Mouse (Mus musculus) macrophage (primary cell): Measurements from ENCODE around the gene Tbcd. TPM values are rescaled to one million over a fixed set of nuclear protein-coding genes. Genes with fewer than 3 reads are reported as not detected.

ENCODE experiments used
- H3K27ac ChIP-seq: fragments of 350-480 bp; formaldehyde crosslinking; 2 replicates; pipeline ENCODE4 v1.9.0; 2021
- H3K36me3 ChIP-seq: fragments of 350-480 bp; formaldehyde crosslinking; 2 replicates; pipeline ENCODE4 v1.9.0; 2021; ENCODE audit errors: inconsistent target
- H3K4me3 ChIP-seq: fragments of 350-480 bp; formaldehyde crosslinking; 2 replicates; pipeline ENCODE4 v1.9.0; 2021; ENCODE audit errors: inconsistent target
- H3K79me2 ChIP-seq: fragments of 350-480 bp; formaldehyde crosslinking; 2 replicates; pipeline ENCODE4 v1.9.0; 2021; ENCODE audit errors: inconsistent target
- WGBS: methylation state at CpG from one replicate; pipeline ENCODE4 v1.1.7; 2026; ENCODE audit warnings: inconsistent platforms; ENCODE audit not compliant: missing documents; 5-methylcytosine and 5-hydroxymethylcytosine counted together
- polyA plus RNA-seq: library from polyadenylated mRNA; stranded (reverse); fragments of 250-400 nt; gene quantifications from 3 replicates; pipeline ENCODE4 v1.2.4, GENCODE M21; 2018; ENCODE audit warnings: inconsistent platforms
- total RNA-seq, 78 experiments: library from RNA; depleted of rRNA; stranded (reverse); fragments of 250-400 nt; gene quantifications; 1 replicate in 9 of 78; 2 replicates in 24 of 78; 3 replicates in 43 of 78; 4 replicates in 2 of 78; pipeline ENCODE4 v1.2.4; 2018; ENCODE audit warnings: inconsistent platforms in 56 of 78

Gene Tbcd
- total RNA-seq (2018; cell fraction: chromatin; rRNA removed): 100 to 1,000 TPM in 2 of 26 experiments, 10 to 100 TPM in 24; 24.2 to 116 (median 73.8) TPM
- 10 to 100 TPM; 25.8 to 40.2 (median 33.6) TPM for total RNA-seq (2018; cell fraction: cytosol; rRNA removed)
- 10 to 100 TPM; 19.6 to 66.4 (median 42.6) TPM for total RNA-seq (2018; cell fraction: nucleus; rRNA removed)
- polyA plus RNA-seq: 32.9 to 38.6 TPM (median 36.1 TPM) in 3 replicates

DNA sequence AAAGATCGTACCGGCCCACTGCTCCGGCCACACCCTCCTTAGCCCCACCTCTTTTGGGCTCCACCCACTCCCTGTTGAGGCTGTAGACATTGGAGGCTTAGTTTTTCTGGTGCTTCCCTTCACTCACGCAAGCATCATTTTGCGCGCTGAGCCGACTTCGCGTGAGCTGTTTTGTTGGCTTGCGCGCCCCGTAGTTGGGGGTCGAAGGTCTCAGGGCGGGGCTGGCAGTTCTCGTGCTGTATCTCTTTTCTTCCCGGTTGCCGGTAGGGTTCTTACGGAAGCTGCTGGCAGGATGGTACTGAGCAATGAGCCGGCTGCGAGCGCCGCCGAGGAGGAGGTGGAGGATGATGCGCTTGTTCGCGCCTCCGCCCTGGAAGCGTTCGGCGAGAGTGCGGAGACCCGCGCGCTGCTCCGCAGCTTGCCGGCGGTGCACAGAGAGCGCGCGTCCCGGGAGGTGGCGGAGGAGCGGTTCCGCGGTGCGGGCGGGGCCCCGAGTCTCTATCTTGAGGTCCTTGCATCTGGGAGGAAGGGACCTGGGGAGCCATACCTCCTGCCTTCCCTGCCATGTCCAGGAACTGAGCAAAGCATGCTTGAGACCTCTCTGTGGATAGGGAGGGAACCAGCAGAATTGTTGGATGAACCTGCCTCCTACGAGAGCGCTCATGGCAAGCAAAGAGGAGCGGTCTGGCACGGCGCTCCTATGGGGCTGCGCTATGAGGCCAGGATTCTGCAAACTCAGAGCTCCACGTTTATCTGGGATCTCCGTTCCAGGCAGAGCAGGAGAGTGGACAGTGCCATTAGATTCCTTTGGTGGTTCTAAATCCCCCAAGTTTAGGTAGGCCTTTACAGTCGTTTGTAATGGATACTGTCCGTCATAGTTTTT is at the start of gene Tbcd:
Tbcd (plus strand) TSS at position 197 of the 883 bp plus-strand sequence.
- Histone ChIP-seq H3K4me3 (peak within 1 kb of the TSS; percentile 80), H3K27ac (no peak within 1 kb of the TSS), H3K79me2 (peaks cover 22% of the 10 kb centered on the region; the same call in 1 of the 2 replicates), H3K36me3 (peaks cover 6% of the 10 kb centered on the region; the same call in 1 of the 2 replicates)
- 1% methylated on average over 58 of the region's 58 CpGs for WGBS

DNA sequence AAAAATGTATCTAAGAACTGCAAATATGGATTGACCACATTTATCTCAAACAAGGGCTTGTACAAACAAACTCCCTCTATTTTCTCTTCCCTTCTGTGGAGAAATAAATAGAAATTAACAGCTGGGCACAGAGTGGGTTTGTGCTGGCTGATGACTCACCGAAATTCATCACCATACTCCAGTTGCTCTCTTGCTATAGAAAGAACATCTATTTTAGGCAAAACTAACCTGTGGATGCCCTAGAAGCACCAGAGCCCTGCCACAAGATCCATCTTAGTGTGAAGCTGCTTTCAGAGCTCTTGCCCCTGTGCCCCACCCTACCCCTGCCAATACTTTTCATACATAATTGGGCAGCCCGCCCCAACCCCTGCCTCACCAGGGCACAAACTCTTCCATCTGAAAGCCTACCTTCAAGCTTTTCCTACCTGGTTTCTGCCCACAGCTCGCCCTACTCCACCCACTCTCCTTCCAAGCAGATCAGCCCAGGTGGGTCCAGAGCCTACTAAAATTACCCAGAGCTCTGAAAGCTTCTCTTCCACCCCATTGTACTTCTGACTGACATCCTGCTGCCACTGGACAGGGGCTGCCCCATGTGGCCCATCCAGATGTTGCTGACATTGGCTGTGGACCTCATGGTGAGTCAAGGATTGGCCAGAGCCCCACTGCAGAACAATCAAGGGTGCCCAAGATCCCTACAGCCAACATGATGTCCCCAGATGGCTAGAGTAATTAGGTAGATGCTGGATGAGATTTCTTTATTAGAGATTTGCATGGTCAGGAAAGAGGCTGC is 44.2 kb upstream of the Tbcd start:
- Histone ChIP-seq H3K27ac (no peak overlapping the region), H3K79me2 (no peaks in the 10 kb centered on the region), H3K4me3 (no peak overlapping the region), H3K36me3 (no peaks in the 10 kb centered on the region)
- WGBS: 79% methylated on average over 3 of the region's 3 CpGs

DNA sequence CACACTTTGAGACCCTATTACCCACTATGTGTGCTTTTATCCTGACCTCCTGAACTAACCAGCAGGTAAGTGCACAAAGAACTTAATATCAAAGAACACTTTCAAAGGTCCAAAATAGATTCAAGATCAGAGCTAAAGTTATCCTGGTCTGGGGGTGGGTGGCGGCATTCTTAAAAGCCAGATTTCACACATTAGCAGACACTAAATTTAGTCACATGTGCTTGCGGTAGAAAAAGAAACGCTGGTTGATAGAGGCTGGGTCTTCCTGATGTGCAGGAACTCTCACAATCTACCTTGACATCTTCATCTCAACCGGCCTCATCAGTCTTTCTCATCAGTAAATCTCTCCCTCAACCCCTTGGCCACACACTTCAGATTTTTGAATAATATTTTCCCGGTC is 37.0 kb upstream of the Tbcd start:
- Histone ChIP-seq H3K79me2 (no peaks in the 10 kb centered on the region), H3K36me3 (no peaks in the 10 kb centered on the region), H3K27ac (no peak overlapping the region), H3K4me3 (no peak overlapping the region)
- WGBS: 90% methylated on average over 5 of the region's 5 CpGs

DNA sequence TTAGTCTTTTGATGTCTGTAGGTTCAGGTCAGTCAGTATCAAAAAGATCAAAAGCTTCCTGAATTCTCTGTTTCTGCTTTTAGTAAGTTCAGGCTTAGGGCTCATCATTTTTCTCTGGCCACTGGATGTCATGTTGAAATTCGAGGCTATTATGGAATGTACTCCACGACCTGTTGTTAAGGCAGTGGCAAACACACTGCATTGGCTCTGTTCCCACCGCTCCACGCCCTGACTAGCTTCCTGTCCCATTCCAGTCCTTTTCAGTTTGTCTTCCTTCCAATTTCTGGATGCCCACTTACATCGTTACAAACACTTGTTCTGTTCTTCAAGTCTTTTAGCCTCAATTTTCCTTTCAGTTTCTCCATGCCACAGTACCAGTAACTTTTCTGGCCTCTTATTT is 36.4 kb upstream of the Tbcd start:
- no peak overlapping the region for H3K27ac ChIP-seq
- no peak overlapping the region for H3K4me3 ChIP-seq
- H3K79me2 ChIP-seq: no peaks in the 10 kb centered on the region
- WGBS: 63% methylated on average over 5 of the region's 5 CpGs
- no peaks in the 10 kb centered on the region for H3K36me3 ChIP-seq

DNA sequence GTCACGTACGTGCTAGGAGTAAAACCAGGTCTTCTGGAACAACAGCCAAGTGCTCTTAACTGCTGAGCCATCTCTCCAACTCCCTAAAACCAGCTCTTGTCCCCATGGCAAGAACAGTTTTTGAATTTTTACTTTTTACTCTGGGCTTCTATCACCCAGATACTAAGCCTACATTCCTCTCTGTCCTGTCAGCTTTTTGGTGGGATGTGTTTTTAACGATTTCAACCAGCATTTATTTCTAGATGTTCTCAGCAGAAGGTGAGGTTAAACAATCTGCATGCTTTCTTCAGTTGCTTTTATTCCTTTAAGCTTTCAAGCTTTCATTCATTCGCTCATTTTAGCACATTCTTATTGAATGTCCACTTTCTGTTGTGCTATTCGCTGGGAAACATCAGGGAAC is 33.8 kb upstream of the Tbcd start:
- WGBS: 93% methylated on average over 5 of the region's 5 CpGs
- Histone ChIP-seq H3K36me3 (no peaks in the 10 kb centered on the region), H3K27ac (no peak overlapping the region), H3K79me2 (no peaks in the 10 kb centered on the region), H3K4me3 (no peak overlapping the region)

DNA sequence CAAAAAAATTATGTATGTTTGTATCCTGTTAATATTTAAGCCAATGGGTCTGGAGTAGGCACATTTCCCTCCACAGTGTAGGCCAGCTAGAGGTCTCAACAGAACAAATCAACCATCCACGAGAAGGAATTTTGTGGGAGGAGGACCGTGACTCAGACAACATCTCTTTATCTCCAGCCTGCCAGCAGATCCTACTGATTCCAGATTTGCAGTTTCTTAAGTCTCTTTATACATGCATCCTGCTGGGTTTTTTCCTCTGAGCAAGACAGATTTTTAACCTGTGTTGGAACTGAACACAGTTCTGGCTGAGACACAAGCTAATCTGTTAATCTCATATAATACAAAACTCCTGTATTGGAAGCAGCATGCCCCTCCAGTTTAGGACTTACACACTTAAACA is 32.8 kb upstream of the Tbcd start:
- H3K27ac ChIP-seq: no peak overlapping the region
- 89% methylated on average over 2 of the region's 2 CpGs for WGBS
- H3K79me2 ChIP-seq: no peaks in the 10 kb centered on the region
- H3K36me3 ChIP-seq: no peaks in the 10 kb centered on the region
- H3K4me3 ChIP-seq: no peak overlapping the region

DNA sequence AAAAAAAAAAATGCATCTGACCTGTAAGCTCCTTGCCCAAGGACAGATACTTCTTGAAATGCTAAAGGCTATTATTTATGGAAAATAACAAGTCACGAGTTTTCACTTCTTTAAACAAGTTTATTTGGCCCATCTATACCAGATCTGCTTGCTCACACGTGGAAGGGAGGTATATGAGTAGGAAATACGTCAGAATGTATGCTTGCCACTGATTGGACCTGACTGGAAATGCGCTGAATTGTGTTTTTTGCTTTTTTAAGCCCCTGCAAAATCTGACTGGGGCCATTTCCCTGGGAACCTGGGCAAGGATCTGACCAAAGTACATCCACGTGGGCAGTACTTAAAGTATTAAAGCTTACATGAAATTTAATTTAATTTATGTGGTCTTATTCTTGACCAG is 31.4 kb upstream of the Tbcd start:
- Histone ChIP-seq H3K27ac (no peak overlapping the region), H3K36me3 (no peaks in the 10 kb centered on the region), H3K4me3 (no peak overlapping the region; the same call in 1 of the 2 replicates), H3K79me2 (no peaks in the 10 kb centered on the region)
- 72% methylated on average over 5 of the region's 5 CpGs for WGBS

DNA sequence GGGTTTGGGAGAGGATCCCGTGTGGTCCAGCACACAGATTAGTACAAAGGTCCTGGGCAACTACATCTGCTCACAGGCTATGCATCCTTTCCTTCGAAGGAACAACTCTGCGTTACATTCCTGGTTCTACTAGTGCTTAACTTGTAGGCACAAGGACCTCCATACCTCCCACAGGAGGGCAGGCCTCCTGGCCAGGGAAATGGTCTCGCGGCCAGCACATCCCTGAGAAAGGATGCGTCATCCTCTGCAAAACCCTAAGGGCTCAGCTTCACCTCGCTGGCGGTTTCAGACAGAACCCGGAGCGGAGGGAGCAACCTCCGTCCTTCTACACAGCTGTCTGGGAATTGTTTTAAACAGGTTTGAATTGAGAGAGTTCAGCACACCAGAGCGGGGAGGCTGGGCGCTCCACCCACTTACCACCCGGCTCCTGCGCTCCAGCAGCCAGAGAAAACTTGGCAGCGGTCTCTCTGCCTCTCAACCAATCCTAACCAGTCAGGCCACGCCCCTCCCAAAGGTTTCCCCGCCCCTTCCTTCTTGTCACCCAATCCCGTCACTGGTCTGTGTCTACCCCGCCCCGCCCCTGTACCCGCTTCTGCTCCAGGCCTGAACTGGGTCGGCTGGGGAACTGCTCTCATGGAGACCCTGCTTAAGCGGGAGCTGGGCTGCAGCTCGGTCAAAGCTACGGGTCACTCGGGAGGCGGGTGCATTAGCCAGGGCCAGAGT is 30.8 kb upstream of the Tbcd start, which contains the start of gene Fn3krp:
Fn3krp (plus strand) TSS at position 572 of the 723 bp plus-strand sequence.
- WGBS: 5% methylated on average over 28 of the region's 28 CpGs
- Histone ChIP-seq H3K4me3 (peak within 1 kb of the TSS; percentile 91), H3K36me3 (no peaks in the 10 kb centered on the region), H3K27ac (0 out of 2 replicates have a peak within 1 kb of the TSS, but pooled peaks have one; percentile 12), H3K79me2 (no peaks in the 10 kb centered on the region)

DNA sequence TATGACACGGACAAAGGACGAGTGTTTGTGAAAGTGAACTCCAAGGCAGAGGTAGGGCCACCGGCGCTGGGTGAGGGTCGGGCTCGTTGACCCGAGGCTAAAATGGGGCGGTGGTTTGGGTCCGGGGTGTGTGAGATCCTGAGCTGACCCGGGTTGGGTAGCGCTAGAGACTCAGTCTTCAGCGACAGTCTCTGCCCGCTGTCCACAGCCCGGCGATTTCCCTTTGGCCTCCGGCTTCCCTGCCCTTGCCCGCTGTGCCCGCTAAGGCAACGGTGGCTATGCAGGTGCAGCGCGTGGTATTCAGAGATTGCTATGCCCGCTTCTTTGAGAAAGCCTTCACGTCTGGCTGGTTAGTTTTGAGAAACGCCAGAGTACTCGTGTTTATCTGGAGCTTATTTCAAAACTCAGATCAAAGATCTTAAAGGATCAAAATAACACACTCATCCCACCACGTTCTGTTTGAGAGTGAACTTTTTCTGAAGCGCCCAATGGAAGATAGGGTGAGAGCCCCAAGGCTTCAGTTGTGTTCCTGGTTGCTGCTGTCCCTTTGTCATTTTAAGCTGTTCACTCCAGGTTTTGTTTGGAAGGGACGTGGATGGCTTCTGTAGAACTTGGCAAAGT is 30.1 kb upstream of the Tbcd start:
- Histone ChIP-seq H3K4me3 (peak overlapping the region; percentile 91), H3K27ac (0 out of 2 replicates have a peak overlapping the region, but pooled peaks have one; percentile 12), H3K79me2 (no peaks in the 10 kb centered on the region), H3K36me3 (no peaks in the 10 kb centered on the region)
- 1% methylated on average over 28 of the region's 28 CpGs for WGBS

DNA sequence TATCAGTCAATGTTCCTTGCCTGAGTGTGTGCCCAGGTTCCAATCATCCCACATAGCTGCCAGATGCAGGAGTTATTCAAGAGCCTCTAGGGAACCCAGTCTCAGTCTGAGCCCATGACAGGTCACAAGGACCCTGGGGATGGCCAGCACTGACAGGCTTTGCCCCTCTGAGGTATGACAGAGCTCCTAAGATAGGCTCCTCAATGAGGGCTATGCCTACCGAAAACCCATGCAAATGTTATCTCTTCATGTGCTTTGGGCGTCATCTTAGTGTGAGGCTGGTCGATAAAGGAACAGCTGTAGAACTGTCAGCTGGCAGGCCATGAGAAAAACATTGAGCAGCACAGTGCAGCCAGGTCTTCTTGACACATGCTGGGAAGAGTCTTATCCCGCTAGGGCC is 18.4 kb upstream of the Tbcd start:
- H3K4me3 ChIP-seq: no peak overlapping the region
- no peaks in the 10 kb centered on the region for H3K79me2 ChIP-seq
- 83% methylated on average over 4 of the region's 4 CpGs for WGBS

DNA sequence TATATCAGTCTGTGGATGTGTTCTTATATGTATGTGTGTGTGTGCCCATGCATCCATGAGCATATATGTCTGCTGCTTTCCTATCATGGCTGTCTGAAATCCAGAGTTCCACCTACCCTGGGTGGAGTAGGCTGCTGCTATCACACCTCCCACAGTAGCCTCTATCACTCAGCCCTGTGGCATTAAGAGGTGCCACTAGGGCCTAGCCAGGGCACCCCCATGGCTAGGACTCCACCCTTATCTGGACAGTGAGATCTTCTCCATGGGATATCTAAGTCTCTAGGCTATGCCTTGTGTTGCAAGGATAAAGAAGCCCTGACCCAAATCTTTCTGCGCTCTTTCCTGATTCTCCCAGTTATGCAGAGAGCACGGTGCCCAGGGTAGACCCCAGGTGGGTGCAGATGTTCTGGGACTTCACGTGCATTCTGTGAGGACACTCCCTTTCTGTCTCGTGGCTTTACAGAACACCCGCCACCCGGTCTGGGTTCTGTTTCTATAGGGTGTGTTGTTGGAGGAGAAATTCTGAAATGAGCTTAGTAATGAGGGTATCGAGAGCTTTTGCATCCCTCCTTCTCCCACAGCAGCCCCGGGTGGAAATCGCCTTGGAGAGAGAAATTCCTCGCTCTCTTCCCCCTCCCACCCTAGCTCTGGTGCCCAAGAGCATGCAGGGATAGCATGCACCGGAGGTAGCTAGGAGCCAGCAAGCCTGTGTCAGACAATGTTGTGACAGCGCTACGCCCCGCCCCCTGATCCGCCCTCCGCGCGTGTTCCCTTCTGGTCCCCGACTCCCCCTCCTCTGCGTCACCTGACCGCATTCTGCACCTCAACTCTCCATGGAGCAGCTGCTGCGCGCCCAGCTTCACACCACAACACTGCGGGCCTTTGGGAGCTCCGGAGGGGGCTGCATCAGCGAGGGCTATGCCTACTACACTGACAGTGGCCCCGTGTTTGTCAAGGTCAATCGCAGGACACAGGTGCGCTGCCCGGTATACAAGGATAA is 17.3 kb upstream of the Tbcd start, which contains the start of gene Fn3k:
Fn3k (plus strand) TSS at position 758 of the 1,000 bp plus-strand sequence.
- peak within 1 kb of the TSS; percentile 16 for H3K4me3 ChIP-seq
- H3K27ac ChIP-seq: no peak within 1 kb of the TSS
- WGBS: 7% methylated on average over 30 of the region's 30 CpGs
- H3K36me3 ChIP-seq: no peaks in the 10 kb centered on the region
- H3K79me2 ChIP-seq: no peaks in the 10 kb centered on the region

More for the DNA sequence above, 18.4 kb upstream of the Tbcd start:
- Histone ChIP-seq H3K27ac (no peak overlapping the region), H3K36me3 (no peaks in the 10 kb centered on the region)

DNA sequence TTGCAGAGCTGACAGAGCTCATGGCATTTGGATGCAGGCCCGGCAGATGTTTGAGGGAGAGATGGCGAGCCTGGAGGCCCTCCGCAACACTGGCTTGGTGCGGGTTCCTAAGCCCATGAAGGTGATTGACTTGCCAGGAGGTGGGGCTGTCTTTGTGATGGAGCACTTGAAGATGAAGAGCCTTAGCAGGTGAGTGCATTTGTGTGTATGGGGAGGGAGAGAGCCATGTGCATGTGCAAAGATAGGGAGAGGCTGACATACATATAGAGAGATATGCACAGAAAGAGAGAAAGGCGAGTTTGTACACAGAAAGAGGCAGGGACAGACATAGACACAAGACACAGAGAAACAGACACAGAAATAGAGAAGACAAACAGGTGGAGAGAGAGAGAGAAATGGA is 14.5 kb upstream of the Tbcd start:
- Histone ChIP-seq H3K36me3 (no peaks in the 10 kb centered on the region), H3K79me2 (no peaks in the 10 kb centered on the region), H3K4me3 (no peak overlapping the region), H3K27ac (no peak overlapping the region)
- WGBS: 97% methylated on average over 4 of the region's 5 CpGs
